Comparison of ENCODE assay signal across 9 mouse cellular contexts in the genomic region with DNA sequence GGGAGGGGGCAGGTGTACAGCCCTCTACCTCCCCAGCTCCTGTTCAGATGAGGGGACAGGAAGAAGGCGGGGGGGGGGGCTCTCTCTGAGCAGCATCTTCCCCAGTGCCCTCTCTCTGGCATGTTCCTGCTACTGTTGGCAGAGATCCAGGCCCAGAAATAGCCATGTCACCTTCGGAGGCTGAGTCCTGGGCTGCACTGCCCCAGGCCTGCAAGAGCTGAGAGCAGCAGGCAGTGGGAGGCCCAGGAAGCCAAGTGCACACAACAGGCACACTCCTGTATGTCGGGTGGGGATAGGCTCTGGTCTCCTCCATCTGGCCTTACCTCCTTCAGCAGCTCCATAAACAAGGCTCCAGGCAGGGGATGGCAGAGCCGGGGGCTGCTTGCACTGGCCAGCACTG. TPM values are rescaled to one million over a fixed set of nuclear protein-coding genes. Genes with fewer than 3 reads are reported as not detected.
DNase-seq lines count a peak whose midpoint lies in the region; ATAC-seq lines count a peak whose summit lies in the region.
"Had no signal": no experiment of that assay in that cellular context is flagged by ENCODE, and none has a peak within 500 bp of the region (broad histone marks: within the 10 kb centered on the region; RNA-seq: fewer than 3 reads in every experiment).

No protein-coding gene starts in this region.

- H3K36me3 ChIP-seq in embryonic facial prominence, embryonic 11.5 days (replicated peaks; ENCODE audit: control insufficient read depth, insufficient read depth, low read depth, low read length) = no peaks in the 10 kb centered on the region
- no peaks in the 10 kb centered on the region for H3K36me3 ChIP-seq in midbrain, embryonic 13.5 days

- no peaks in the 10 kb centered on the region; the same call in 1 of the 2 replicates for H3K4me1 ChIP-seq in embryonic facial prominence, embryonic 11.5 days (ENCODE audit: control insufficient read depth, insufficient read depth, low read length)
- peaks cover 17% of the 10 kb centered on the region for H3K4me1 ChIP-seq in midbrain, embryonic 13.5 days (replicated peaks)

- DNase-seq in kidney, adult 9 months = peak; percentile 44
- DNase-seq in kidney, adult 18-20 months = no peak
- no peak for DNase-seq in embryonic facial prominence, embryonic 11.5 days (ENCODE audit: low spot score)
- DNase-seq in heart, postnatal 36 days = peak; percentile 34 to 49
- no peak for DNase-seq in yolk sac, embryonic 10.5 days (ENCODE audit: low spot score)
- no peak for DNase-seq in cerebellum, postnatal 4 days (ENCODE audit: low spot score in 2 of 2)
- DNase-seq in spleen, adult 12 weeks (ENCODE audit: low spot score) = no peak

- 68% methylated on average over 4 of the region's 4 CpGs for WGBS in embryonic facial prominence, embryonic 11.5 days
- WGBS in midbrain, embryonic 13.5 days = 47% methylated on average over 4 of the region's 4 CpGs

- no peak overlapping the region for H3K4me3 ChIP-seq in embryonic facial prominence, embryonic 11.5 days (ENCODE audit: low read depth, low read length)
- H3K4me3 ChIP-seq in midbrain, embryonic 13.5 days (replicated peaks) = no peak overlapping the region

- 0 out of 2 replicates have a peak overlapping the region, but pooled peaks have one; percentile 22 for H3K9ac ChIP-seq in embryonic facial prominence, embryonic 11.5 days (replicated peaks; ENCODE audit: low read length)
- H3K9ac ChIP-seq in midbrain, embryonic 13.5 days (replicated peaks) = 0 out of 2 replicates have a peak overlapping the region, but pooled peaks have one; percentile 32

- H3K27ac ChIP-seq in embryonic facial prominence, embryonic 11.5 days (replicated peaks; ENCODE audit: low read depth, low read length) = no peak overlapping the region
- peak overlapping the region; percentile 71 for H3K27ac ChIP-seq in midbrain, embryonic 13.5 days
- H3K27ac ChIP-seq: macrophage had no signal

- intact Hi-C loops in heart, postnatal 36 days (cut with DNase I) = loop anchor here (5.0 kb wide), 1 partner anchor 70 kb away; no protein-coding TSS in a partner anchor

- no peak overlapping the region for H3K4me2 ChIP-seq in embryonic facial prominence, embryonic 11.5 days (ENCODE audit: low read depth, low read length)
- H3K4me2 ChIP-seq in midbrain, embryonic 13.5 days (replicated peaks) = no peak overlapping the region

- no peaks in the 10 kb centered on the region for H3K27me3 ChIP-seq in embryonic facial prominence, embryonic 11.5 days (ENCODE audit: control insufficient read depth, insufficient read depth, low read length)
- peaks cover 41% of the 10 kb centered on the region for H3K27me3 ChIP-seq in midbrain, embryonic 13.5 days

- no peaks in the 10 kb centered on the region for H3K9me3 ChIP-seq in embryonic facial prominence, embryonic 11.5 days (replicated peaks; ENCODE audit: control insufficient read depth, low read length)
- H3K9me3 ChIP-seq in midbrain, embryonic 13.5 days = no peaks in the 10 kb centered on the region

- ATAC-seq in embryonic facial prominence, embryonic 11.5 days (replicated peaks; ENCODE audit: insufficient number of reproducible peaks, low FRiP score, low TSS enrichment, low read depth) = no peak
- peak; percentile 78 for ATAC-seq in midbrain, embryonic 13.5 days

RNA-seq across cellular contexts. Expression of gene Flrt1, which starts 16.7 kb away (rescaled TPM):
- polyA plus RNA-seq in embryonic facial prominence, embryonic 11.5 days (2014; fragmentation: Nextera tagmentation; extraction: Ambion mirVana) = 3.0 and 4.4 TPM in 2 replicates
- total RNA-seq in heart, postnatal 36 days (2021) = under 1 TPM; 0.84 to 1.00 TPM
- polyA plus RNA-seq in midbrain, embryonic 13.5 days (2015; fragmentation: Nextera tagmentation; extraction: Ambion mirVana) = 8.3 and 9.2 TPM in 2 replicates
- polyA plus RNA-seq: macrophage had no signal

Comparison
In these comparisons a context has a peak if more than half of its experiments do, and no peak if none do; other contexts are left out.
1. DNase-seq: peak in kidney, adult 9 months (single experiment) and heart, postnatal 36 days (2 of 2); none in kidney, adult 18-20 months (single experiment), embryonic facial prominence, embryonic 11.5 days (single experiment), yolk sac, embryonic 10.5 days (single experiment), cerebellum, postnatal 4 days (0 of 2) and spleen, adult 12 weeks (single experiment).